Mouse (Mus musculus) kidney, adult 2 months (tissue): ENCODE data around the gene Cbarp. TPM values are rescaled to one million over a fixed set of nuclear protein-coding genes. Genes with fewer than 3 reads are reported as not detected.

Experiments
- DNase-seq: peaks from one replicate; pipeline ENCODE4 v3.0.0; 2021
- H3K27ac ChIP-seq: fragments of 200-500 bp; 2 replicates; pipeline ENCODE4 v1.5.1; 2012; ENCODE audit warnings: low read depth, low read length, control low read depth, inconsistent platforms; ENCODE audit not compliant: insufficient read depth
- H3K27me3 ChIP-seq: fragments of 200-500 bp; replicated peaks from 2 replicates; pipeline ENCODE4 v1.6.1; 2012; ENCODE audit warnings: mild to moderate bottlenecking, moderate library complexity, low read length, inconsistent platforms; ENCODE audit not compliant: control insufficient read depth, insufficient read depth
- H3K36me3 ChIP-seq: fragments of 200-500 bp; 2 replicates; pipeline ENCODE4 v1.6.1; 2012; ENCODE audit warnings: mild to moderate bottlenecking, moderate library complexity, low read length, inconsistent platforms; ENCODE audit not compliant: control insufficient read depth, insufficient read depth
- H3K4me1 ChIP-seq: fragments of 200-500 bp; 2 replicates; pipeline ENCODE4 v1.6.1; 2011; ENCODE audit warnings: low read length; ENCODE audit not compliant: control insufficient read depth, insufficient read depth
- H3K4me3 ChIP-seq: fragments of 200-500 bp; 2 replicates; pipeline ENCODE4 v1.5.1; 2011; ENCODE audit warnings: mild to moderate bottlenecking, low read depth, low read length, control low read depth; ENCODE audit not compliant: insufficient read depth
- CTCF ChIP-seq: fragments of 200-500 bp; conservative IDR thresholded peaks from 2 replicates; pipeline ENCODE4 v1.5.1; 2011; ENCODE audit warnings: low read depth, mild to moderate bottlenecking, control low read depth, low read length, moderate library complexity, mixed read lengths; ENCODE audit not compliant: insufficient read depth, insufficient read length
- POLR2A ChIP-seq: fragments of 200-500 bp; IDR thresholded peaks from one replicate; pipeline ENCODE4 v1.6.1; 2011; ENCODE audit warnings: low read depth, low read length, control low read depth
- WGBS: fragments of 180-500 bp; shearing (Covaris S2); methylation state at CpG from one replicate; pipeline ENCODE4 v1.1.7; 2018; 5-methylcytosine and 5-hydroxymethylcytosine counted together
- polyA plus RNA-seq: library from polyadenylated mRNA; depleted of rRNA; stranded (reverse); fragments of >200 nt; gene quantifications from 2 replicates; pipeline ENCODE4 v1.2.3, GENCODE M21; 2012

Gene Cbarp
- polyA plus RNA-seq, 1 experiment = 8.1 TPM

DNA sequence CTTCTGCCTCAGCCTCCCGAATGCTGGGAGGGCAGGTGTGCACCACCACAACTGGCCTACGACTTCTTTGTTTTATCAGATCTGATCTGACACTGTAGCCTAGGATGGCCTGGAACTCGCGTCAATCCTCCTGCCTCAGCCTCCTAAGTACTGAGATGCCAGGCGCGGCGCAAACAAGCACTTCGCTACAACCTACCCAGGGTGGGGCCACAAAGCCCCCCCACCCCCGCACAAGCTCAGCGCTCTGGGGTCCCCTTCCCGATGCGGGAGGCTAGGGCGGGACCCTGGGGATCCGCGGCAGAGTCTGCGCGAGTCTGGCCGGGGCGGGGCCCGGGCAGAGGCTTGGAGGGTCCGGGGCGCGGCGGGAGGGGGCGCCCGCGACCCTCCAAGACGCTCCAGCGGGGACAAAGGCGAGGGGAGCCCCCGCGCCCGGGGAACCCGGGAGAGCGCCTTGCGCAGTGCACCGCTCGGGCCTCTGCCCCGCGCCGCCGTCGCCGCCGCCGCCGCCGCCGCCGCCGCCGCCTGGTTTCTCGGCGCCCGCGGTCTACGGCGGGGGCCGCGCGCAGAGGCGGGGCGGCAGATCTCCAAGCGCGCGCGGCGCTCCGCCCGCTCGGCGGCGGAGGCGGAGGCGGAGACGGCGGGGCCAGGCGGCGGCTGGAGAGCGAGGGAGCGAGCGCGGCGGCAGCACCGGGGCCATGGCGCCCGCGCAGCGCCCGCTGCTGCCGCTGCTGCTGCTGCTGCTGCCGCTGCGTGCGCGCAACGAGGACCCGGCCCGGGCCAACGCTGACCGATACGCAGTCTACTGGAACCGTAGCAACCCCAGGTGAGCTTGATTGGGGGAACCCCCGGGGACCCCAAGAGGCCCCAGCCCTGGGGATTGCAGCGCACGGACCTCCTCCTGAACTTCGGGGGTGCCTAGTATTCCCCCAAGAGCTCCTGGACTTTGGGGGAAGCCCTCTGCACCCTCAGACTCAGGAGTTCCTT, 38.7 kb upstream of the Cbarp start, which contains the start of gene Efna2:
Gene Efna2 (plus strand): TSS at position 415 of the 984 bp plus-strand sequence.
- no peaks in the 10 kb centered on the region for H3K4me1 ChIP-seq
- DNase-seq = peak; percentile 38
- H3K27ac ChIP-seq = no peak within 1 kb of the TSS
- 8% methylated on average over 100 of the region's 106 CpGs for WGBS
- peak within 1 kb of the TSS; percentile 54 for H3K4me3 ChIP-seq
- no peaks in the 10 kb centered on the region; the same call in 1 of the 2 replicates for H3K27me3 ChIP-seq
- TF ChIP-seq CTCF = no peak
- no peak for TF ChIP-seq POLR2A
- no peaks in the 10 kb centered on the region for H3K36me3 ChIP-seq

DNA sequence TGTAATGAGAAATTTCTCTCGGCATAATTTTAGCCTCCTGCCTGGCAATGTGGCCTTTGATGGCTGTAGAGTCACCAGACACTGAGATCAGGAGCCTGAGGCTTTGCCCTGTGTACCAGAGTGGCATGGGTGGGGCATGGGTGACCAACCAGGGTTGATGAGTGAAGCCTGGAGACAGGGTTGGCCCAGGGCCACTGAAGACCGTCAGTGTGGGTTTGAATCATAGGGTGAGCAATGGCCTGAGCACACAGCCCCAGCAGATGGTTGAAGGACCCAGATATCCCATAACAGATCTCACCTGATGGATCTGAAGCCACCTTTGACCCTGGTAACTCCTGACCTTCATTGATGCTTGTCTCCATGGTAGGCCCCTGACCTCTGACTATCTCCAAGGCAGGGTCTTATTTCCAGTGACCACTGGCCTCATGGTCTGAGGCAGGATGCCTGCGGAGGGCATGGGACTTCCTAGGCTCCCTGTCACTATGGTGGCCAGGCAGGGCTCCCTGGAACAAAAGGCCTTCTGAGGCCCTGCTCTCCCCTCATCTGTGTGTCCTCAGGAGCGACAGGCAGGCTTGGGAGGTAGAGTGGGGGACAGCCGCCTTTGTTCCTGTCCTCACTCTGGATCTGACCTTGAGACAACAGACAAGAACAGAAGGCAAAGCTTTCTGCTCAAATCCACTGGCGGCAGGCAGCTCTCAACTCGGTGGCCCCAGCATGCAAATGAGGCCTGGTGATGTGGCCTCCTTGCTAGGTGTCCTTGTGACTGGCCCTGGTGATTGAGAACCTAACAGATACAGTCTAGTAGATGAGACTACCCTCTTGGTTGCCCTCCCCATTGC, 37.0 kb upstream of the Cbarp start:
- Histone ChIP-seq H3K27me3 (no peaks in the 10 kb centered on the region; the same call in 1 of the 2 replicates), H3K4me3 (no peak overlapping the region), H3K4me1 (no peaks in the 10 kb centered on the region), H3K27ac (no peak overlapping the region), H3K36me3 (no peaks in the 10 kb centered on the region)
- WGBS = 75% methylated on average over 7 of the region's 7 CpGs
- TF ChIP-seq POLR2A = no peak
- no peak for TF ChIP-seq CTCF
- DNase-seq = no peak

DNA sequence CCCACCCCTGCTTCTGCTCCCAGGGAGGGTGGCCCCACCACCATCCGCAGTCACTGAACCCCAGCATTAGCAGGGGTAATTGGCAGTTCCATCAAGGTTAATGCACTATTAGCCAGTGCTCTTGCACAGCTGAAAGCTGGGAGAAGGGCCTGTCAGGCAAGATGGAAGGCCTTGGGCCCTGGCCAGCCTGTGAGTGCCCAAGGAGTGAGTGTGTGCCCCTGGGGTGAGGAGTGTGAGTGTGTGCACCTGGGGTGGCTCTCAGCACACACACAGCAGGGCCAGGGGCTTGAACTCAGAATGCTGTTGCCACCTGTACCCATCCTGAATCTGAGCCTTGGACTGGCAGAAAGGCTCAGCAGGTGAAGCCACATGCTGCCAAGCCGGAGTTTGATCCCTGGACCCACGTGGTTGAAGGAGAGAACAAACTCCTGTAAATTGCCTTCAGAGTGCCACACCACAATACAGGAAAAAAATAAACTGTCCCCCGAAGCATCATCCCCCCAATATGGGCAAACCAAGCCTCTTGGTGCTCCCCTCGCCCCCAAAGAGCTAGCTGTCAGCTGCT, 35.7 kb upstream of the Cbarp start:
- Histone ChIP-seq H3K36me3 (no peaks in the 10 kb centered on the region), H3K4me3 (no peak overlapping the region), H3K4me1 (no peaks in the 10 kb centered on the region), H3K27me3 (no peaks in the 10 kb centered on the region; the same call in 1 of the 2 replicates), H3K27ac (no peak overlapping the region)
- peak; percentile 54 for DNase-seq
- no peak for TF ChIP-seq CTCF
- no peak for TF ChIP-seq POLR2A
- WGBS = 77% methylated on average over 5 of the region's 5 CpGs

DNA sequence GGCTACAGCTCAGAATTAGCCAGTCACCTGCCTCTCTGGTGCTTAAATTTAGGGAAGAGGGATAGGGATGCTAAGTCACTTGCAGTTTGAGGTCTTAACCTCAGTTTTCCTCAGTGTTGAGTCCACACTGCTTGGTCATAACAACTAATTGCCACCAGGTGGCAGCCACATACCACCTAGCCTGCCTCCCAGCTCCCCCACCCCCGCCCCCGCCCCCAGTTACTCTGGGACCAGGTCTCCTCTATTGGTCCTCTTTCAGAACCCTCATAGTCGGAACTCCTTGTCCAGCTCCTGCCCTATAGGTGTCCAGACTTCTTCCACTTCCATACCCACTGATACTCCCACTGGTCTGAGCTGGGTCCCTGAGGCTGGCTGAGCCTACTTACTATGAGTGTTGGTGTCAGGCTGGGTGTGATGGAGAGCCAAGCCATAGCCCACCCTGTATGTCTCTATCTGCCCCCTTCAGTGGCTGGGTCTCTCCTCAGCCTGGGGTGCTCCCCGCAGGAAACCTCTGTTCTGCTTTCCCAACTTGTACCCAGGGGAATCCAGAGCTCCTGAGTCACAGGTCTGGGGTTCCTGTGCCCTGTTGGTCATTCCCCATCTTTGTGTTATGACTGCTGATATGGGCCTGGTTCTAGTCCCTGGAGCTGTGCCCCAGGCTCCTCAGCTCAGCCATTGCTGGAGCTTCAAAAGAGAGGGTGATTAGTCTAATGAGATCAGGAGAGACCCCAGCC, 35.1 kb upstream of the Cbarp start:
- DNase-seq = peak; percentile 43
- no peak overlapping the region for H3K4me3 ChIP-seq
- WGBS = 41% methylated on average over 4 of the region's 4 CpGs
- H3K27ac ChIP-seq = no peak overlapping the region
- no peak for TF ChIP-seq POLR2A
- TF ChIP-seq CTCF = peak; percentile 68
- no peaks in the 10 kb centered on the region; the same call in 1 of the 2 replicates for H3K27me3 ChIP-seq
- H3K36me3 ChIP-seq = 0 out of 2 replicates have a peak, but pooled peaks cover 1% of the 10 kb centered on the region
- H3K4me1 ChIP-seq = no peaks in the 10 kb centered on the region

DNA sequence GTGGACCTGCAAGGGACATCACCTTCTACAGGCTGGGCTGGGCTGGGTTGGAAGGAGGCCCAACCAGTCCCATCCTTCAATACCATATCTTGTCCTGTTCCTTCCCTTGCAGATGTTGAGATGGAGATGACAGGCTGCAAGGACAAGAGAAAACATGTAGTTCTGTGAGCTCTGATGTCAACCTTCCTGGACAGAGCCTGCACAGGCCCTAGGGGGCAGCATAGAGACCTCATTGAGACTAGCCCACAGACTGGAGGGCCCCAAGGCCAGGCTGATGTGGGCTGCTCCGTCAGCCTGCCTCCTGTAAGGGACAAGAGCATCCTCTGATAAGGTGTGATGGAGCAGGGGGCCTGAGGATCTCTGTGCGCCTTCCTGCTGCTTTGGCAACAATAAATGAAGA, 34.1 kb upstream of the Cbarp start:
- Histone ChIP-seq H3K36me3 (peaks cover 4% of the 10 kb centered on the region; the same call in 1 of the 2 replicates), H3K27me3 (no peaks in the 10 kb centered on the region; the same call in 1 of the 2 replicates), H3K4me3 (no peak overlapping the region), H3K27ac (no peak overlapping the region), H3K4me1 (no peaks in the 10 kb centered on the region)
- TF ChIP-seq POLR2A (no peak), CTCF (peak; percentile 55)
- 61% methylated on average over 2 of the region's 2 CpGs for WGBS
- DNase-seq = peak; percentile 36

DNA sequence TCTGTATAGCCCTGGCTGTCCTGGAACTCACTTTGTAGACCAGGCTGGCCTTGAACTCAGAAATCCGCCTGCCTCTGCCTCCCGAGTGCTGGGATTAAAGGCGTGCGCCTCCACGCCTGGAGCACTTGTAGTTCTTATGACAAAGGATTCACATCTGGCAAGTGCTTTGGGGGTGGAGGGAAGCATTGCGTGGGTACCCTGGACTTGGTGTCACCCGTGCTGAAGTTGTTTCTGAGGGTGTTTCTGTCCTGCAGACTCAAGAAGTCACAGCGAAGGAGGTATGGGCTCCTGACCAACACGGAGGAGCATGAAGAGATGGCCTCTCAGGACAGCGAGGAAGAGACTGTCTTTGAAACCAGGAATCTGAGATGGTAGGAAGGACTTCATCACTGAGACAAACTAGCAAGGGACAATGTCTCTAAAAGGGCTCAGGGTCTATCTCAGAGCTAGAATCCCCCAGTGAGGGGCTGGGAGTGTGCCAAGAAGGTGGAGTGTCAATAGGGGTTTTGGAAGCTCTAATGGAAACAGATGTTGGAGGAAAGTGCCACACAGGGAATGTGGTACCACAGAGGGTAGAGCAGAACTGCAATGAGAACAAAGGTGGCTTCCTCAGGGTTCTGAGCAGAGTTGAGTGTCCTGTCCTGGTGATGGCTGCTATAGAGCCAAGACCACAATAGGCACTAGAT, 33.5 kb upstream of the Cbarp start:
- 88% methylated on average over 10 of the region's 10 CpGs for WGBS
- DNase-seq = no peak
- Histone ChIP-seq H3K27me3 (no peaks in the 10 kb centered on the region), H3K36me3 (peaks cover 4% of the 10 kb centered on the region; the same call in 1 of the 2 replicates), H3K4me1 (no peaks in the 10 kb centered on the region), H3K4me3 (no peak overlapping the region), H3K27ac (no peak overlapping the region)
- TF ChIP-seq POLR2A (no peak), CTCF (no peak)
